Mouse (Mus musculus): ENCODE data around the gene Gm17018. TPM values are rescaled to one million over a fixed set of nuclear protein-coding genes. Genes with fewer than 3 reads are reported as not detected.

Gm17018 gene
- polyA plus RNA-seq, 1 experiment from 2014 or later: 27.7 TPM

Other genes starting within 250 kb of the Gm17018 start
- gene Btrc, start 196.9 kb upstream of the Gm17018 start, polyA plus RNA-seq (2015; fragmentation: Nextera tagmentation; extraction: Ambion mirVana): 34.2 and 37.9 TPM in 2 replicates
- gene Poll, start 84 bp upstream of the Gm17018 start, polyA plus RNA-seq (2015; fragmentation: Nextera tagmentation; extraction: Ambion mirVana): 13.2 and 15.6 TPM in 2 replicates
- gene Fbxw4, start 99.7 kb downstream of the Gm17018 start, polyA plus RNA-seq (2015; fragmentation: Nextera tagmentation; extraction: Ambion mirVana): 3.3 and 3.8 TPM in 2 replicates
- gene Fgf8, start 182.3 kb downstream of the Gm17018 start, polyA plus RNA-seq (2015; fragmentation: Nextera tagmentation; extraction: Ambion mirVana): 0.25 and 0.37 TPM in 2 replicates
- gene Npm3, start 189.0 kb downstream of the Gm17018 start, polyA plus RNA-seq (2015; fragmentation: Nextera tagmentation; extraction: Ambion mirVana): 9.9 and 11.2 TPM in 2 replicates
- 32.6 and 33.4 TPM in 2 replicates for gene Mgea5, start 223.2 kb downstream of the Gm17018 start, polyA plus RNA-seq (2015; fragmentation: Nextera tagmentation; extraction: Ambion mirVana)

Measured in heart, embryonic 13.5 days (tissue).